Mouse (Mus musculus): ENCODE data around the gene Il21r. TPM values are rescaled to one million over a fixed set of nuclear protein-coding genes. Genes with fewer than 3 reads are reported as not detected.

Il21r gene
- total and polyA plus RNA-seq, 3 experiments = 103 to 252 (median 142) TPM

- peaks cover 58 to 98% of the 10 kb centered on the region in 2 experiments for H3K36me3 ChIP-seq (replicated peaks in 1 of 2; ENCODE audit: control insufficient read depth in 1 of 2, insufficient read depth in 1 of 2, low read length in 1 of 2)
- H3K27ac ChIP-seq (ENCODE audit: insufficient read depth, low read depth) = no peak overlapping the region
- dilution Hi-C loops (cut with MboI; ENCODE audit: extremely low pct_ligation_motif_present, extremely low pct_unique_long_range_greater_than_20kb, low sequenced_read_pairs) (no loop called here), in situ Hi-C loops (cut with MboI; ENCODE audit: low pct_ligation_motif_present, low pct_unique_long_range_greater_than_20kb, low sequenced_read_pairs) (no loop called here)
- no peak overlapping the region for H3K4me3 ChIP-seq (replicated peaks in 1 of 3; ENCODE audit: low read depth in 2 of 3, low read length in 2 of 3, poor library complexity in 1 of 3)
- no peak for DNase-seq (ENCODE audit: extremely low read depth)
- H3K4me1 ChIP-seq (ENCODE audit: control insufficient read depth in 1 of 2, insufficient read depth in 2 of 2) = peaks cover 0 to 19% of the 10 kb centered on the region in 2 experiments; a peak in 2 of 4 replicates
- H3K79me2 ChIP-seq (replicated peaks; ENCODE audit: control insufficient read depth, extremely low read depth, insufficient read depth, poor library complexity, severe bottlenecking) = no peaks in the 10 kb centered on the region
- H3K27me3 ChIP-seq (replicated peaks) = no peaks in the 10 kb centered on the region
- H3K4me2 ChIP-seq (ENCODE audit: insufficient read depth, low read depth, poor library complexity, severe bottlenecking) = no peak overlapping the region
- no peak for TF ChIP-seq ZNF384 (IDR thresholded peaks at IDR 0.05; ENCODE audit: low read depth, low read length)
- no peak overlapping the region for H3K9ac ChIP-seq (ENCODE audit: insufficient read depth, low read depth)
- H3K9me3 ChIP-seq (replicated peaks; ENCODE audit: low read length) = no peaks in the 10 kb centered on the region
These were observed 37.5 kb upstream of the Il21r start for GRCm38 (mm10) chr7:125565516-125566285.

- DNase-seq (ENCODE audit: extremely low read depth) = no peak
- H3K4me2 ChIP-seq (ENCODE audit: insufficient read depth, low read depth, poor library complexity, severe bottlenecking) = no peak overlapping the region
- peaks cover 0 to 19% of the 10 kb centered on the region in 2 experiments; a peak in 2 of 4 replicates for H3K4me1 ChIP-seq (ENCODE audit: control insufficient read depth in 1 of 2, insufficient read depth in 2 of 2)
- in situ Hi-C loops (cut with MboI; ENCODE audit: low pct_ligation_motif_present, low pct_unique_long_range_greater_than_20kb, low sequenced_read_pairs) (no loop called here), dilution Hi-C loops (cut with MboI; ENCODE audit: extremely low pct_ligation_motif_present, extremely low pct_unique_long_range_greater_than_20kb, low sequenced_read_pairs) (no loop called here)
- no peaks in the 10 kb centered on the region for H3K27me3 ChIP-seq (replicated peaks)
- no peak overlapping the region for H3K4me3 ChIP-seq (replicated peaks in 1 of 3; ENCODE audit: low read depth in 2 of 3, low read length in 2 of 3, poor library complexity in 1 of 3)
- peaks cover 65 to 98% of the 10 kb centered on the region in 2 experiments for H3K36me3 ChIP-seq (replicated peaks in 1 of 2; ENCODE audit: control insufficient read depth in 1 of 2, insufficient read depth in 1 of 2, low read length in 1 of 2)
- no peak overlapping the region for H3K9ac ChIP-seq (ENCODE audit: insufficient read depth, low read depth)
- H3K27ac ChIP-seq (ENCODE audit: insufficient read depth, low read depth) = no peak overlapping the region
- TF ChIP-seq EP300 (IDR thresholded peaks at IDR 0.05; ENCODE audit: low read length) = no peak
- no peak for TF ChIP-seq NELFE (IDR thresholded peaks at IDR 0.05; ENCODE audit: low read depth, low read length)
- no peak for TF ChIP-seq ZNF384 (IDR thresholded peaks at IDR 0.05; ENCODE audit: low read depth, low read length)
- no peak for TF ChIP-seq MXI1 (IDR thresholded peaks at IDR 0.05; ENCODE audit: low read depth, low read length)
- TF ChIP-seq TBP (conservative IDR thresholded peaks at IDR 0.05; ENCODE audit: low read depth, low read length) = no peak
- no peak for TF ChIP-seq SIN3A (IDR thresholded peaks at IDR 0.05; ENCODE audit: low read length)
- TF ChIP-seq USF1 (IDR thresholded peaks at IDR 0.05; ENCODE audit: low read depth, low read length) = no peak
- no peak for TF ChIP-seq UBTF (IDR thresholded peaks at IDR 0.05; ENCODE audit: low read depth, low read length)
- no peak for TF ChIP-seq RAD21 (IDR thresholded peaks at IDR 0.05; ENCODE audit: low read depth, low read length)
- TF ChIP-seq NRF1 (IDR thresholded peaks at IDR 0.05; ENCODE audit: low read depth, low read length) = no peak
- no peak for TF ChIP-seq MEF2A (IDR thresholded peaks at IDR 0.05; ENCODE audit: borderline replicate concordance, low read depth, low read length)
- no peaks in the 10 kb centered on the region for H3K9me3 ChIP-seq (replicated peaks; ENCODE audit: low read length)
- no peaks in the 10 kb centered on the region for H3K79me2 ChIP-seq (replicated peaks; ENCODE audit: control insufficient read depth, extremely low read depth, insufficient read depth, poor library complexity, severe bottlenecking)
These were observed 36.8 kb upstream of the Il21r start for GRCm38 (mm10) chr7:125566420-125566819.

- Histone ChIP-seq H3K79me2 (replicated peaks; ENCODE audit: control insufficient read depth, extremely low read depth, insufficient read depth, poor library complexity, severe bottlenecking) (no peaks in the 10 kb centered on the region), H3K9me3 (replicated peaks; ENCODE audit: low read length) (no peaks in the 10 kb centered on the region), H3K4me3 (replicated peaks in 1 of 3; ENCODE audit: low read depth in 2 of 3, low read length in 2 of 3, poor library complexity in 1 of 3) (no peak overlapping the region), H3K4me1 (ENCODE audit: control insufficient read depth in 1 of 2, insufficient read depth in 2 of 2) (peaks cover 0 to 10% of the 10 kb centered on the region in 2 experiments; a peak in 1 of 4 replicates), H3K27ac (ENCODE audit: insufficient read depth, low read depth) (no peak overlapping the region), H3K36me3 (replicated peaks in 1 of 2; ENCODE audit: control insufficient read depth in 1 of 2, insufficient read depth in 1 of 2, low read length in 1 of 2) (peaks cover 87 to 98% of the 10 kb centered on the region in 2 experiments), H3K4me2 (ENCODE audit: insufficient read depth, low read depth, poor library complexity, severe bottlenecking) (no peak overlapping the region), H3K9ac (ENCODE audit: insufficient read depth, low read depth) (no peak overlapping the region), H3K27me3 (replicated peaks) (no peaks in the 10 kb centered on the region)
- dilution Hi-C loops (cut with MboI; ENCODE audit: extremely low pct_ligation_motif_present, extremely low pct_unique_long_range_greater_than_20kb, low sequenced_read_pairs) (no loop called here), in situ Hi-C loops (cut with MboI; ENCODE audit: low pct_ligation_motif_present, low pct_unique_long_range_greater_than_20kb, low sequenced_read_pairs) (no loop called here)
- no peak for DNase-seq (ENCODE audit: extremely low read depth)
- TF ChIP-seq ZMIZ1 (IDR thresholded peaks at IDR 0.05; ENCODE audit: low read depth, low read length) (no peak), BHLHE40 (IDR thresholded peaks at IDR 0.05; ENCODE audit: low read depth, low read length) (no peak), PAX5 (IDR thresholded peaks at IDR 0.05; ENCODE audit: low read length) (no peak), ZKSCAN1 (IDR thresholded peaks at IDR 0.05; ENCODE audit: borderline replicate concordance, low read depth, low read length) (no peak), MEF2A (IDR thresholded peaks at IDR 0.05; ENCODE audit: borderline replicate concordance, low read depth, low read length) (no peak), USF1 (IDR thresholded peaks at IDR 0.05; ENCODE audit: low read depth, low read length) (no peak), JUND (conservative IDR thresholded peaks at IDR 0.05; ENCODE audit: low read depth, low read length) (no peak), KAT2A (IDR thresholded peaks at IDR 0.05; ENCODE audit: insufficient replicate concordance, low read length) (no peak), NELFE (IDR thresholded peaks at IDR 0.05; ENCODE audit: low read depth, low read length) (no peak), SIN3A (IDR thresholded peaks at IDR 0.05; ENCODE audit: low read length) (no peak), JUN (IDR thresholded peaks at IDR 0.05; ENCODE audit: insufficient read depth, low read depth, low read length) (no peak), MAZ (IDR thresholded peaks at IDR 0.05; ENCODE audit: low read depth, low read length) (no peak), POLR2A (IDR thresholded peaks at IDR 0.05; ENCODE audit: low read depth, low read length) (no peak), ZNF384 (IDR thresholded peaks at IDR 0.05; ENCODE audit: low read depth, low read length) (no peak), MYC (IDR thresholded peaks at IDR 0.05; ENCODE audit: low read depth, low read length) (no peak), SMC3 (IDR thresholded peaks at IDR 0.05; ENCODE audit: low read depth, low read length) (no peak), EP300 (IDR thresholded peaks at IDR 0.05; ENCODE audit: low read length) (no peak)
These were observed 34.3 kb upstream of the Il21r start for GRCm38 (mm10) chr7:125568888-125569287.
